Comparison of ENCODE assay signal across 8 mouse cellular contexts in the genomic region with DNA sequence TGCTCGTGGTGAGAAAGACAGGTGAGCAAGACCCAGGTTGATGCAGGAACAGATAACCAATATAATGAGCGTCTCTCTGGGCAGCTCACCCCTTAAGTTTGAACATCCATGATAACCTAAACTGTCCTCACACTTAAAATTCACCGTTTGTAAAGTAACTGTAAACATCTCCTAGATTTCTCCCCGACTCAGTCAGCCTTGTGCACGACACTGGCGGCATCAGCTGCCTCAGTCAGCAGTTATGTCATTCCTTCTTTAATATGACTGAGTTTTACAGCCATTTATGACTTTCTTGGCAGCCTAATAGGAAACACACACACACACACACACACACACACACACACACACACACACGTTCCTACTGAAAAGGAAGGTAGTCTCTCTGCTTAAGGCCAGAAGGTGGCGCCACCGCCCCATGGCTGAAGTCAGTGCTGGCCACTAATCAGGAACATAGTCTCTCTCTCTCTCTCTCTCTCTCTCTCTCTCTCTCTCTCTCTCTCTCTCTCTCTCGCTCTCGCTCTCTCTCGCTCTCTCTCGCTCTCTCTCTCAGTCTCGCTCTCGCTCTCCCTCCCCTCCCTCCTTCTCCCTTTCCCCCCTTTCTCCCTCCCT.
DNase-seq lines count a peak whose midpoint lies in the region; ATAC-seq and TF ChIP-seq lines count a peak whose summit lies in the region.

No protein-coding gene starts in this region.

- H3K4me3 ChIP-seq in embryonic facial prominence, embryonic 10.5 days = peak overlapping the region; percentile 28; the same call in 1 of the 2 replicates
- no peak overlapping the region for H3K4me3 ChIP-seq in heart, embryonic 14.5 days (ENCODE audit: control insufficient read depth in 1 of 2, insufficient read depth in 1 of 2, low read depth in 1 of 2, low read length in 2 of 2)
- H3K4me3 ChIP-seq in lung, embryonic 14.5 days (ENCODE audit: low read depth, low read length) = no peak overlapping the region
- no peak overlapping the region for H3K4me3 ChIP-seq in olfactory bulb, adult 2 months (ENCODE audit: insufficient read depth, low read depth, low read length)

- H3K36me3 ChIP-seq in embryonic facial prominence, embryonic 10.5 days (replicated peaks) = no peaks in the 10 kb centered on the region
- no peaks in the 10 kb centered on the region for H3K36me3 ChIP-seq in heart, embryonic 14.5 days (ENCODE audit: control insufficient read depth, insufficient read depth, low read length)
- no peaks in the 10 kb centered on the region for H3K36me3 ChIP-seq in lung, embryonic 14.5 days (ENCODE audit: insufficient read depth)

- 37% methylated on average over 9 of the region's 15 CpGs for WGBS in embryonic facial prominence, embryonic 10.5 days
- WGBS in heart, embryonic 14.5 days = 35% methylated on average over 9 of the region's 15 CpGs
- 16% methylated on average over 10 of the region's 15 CpGs for WGBS in lung, embryonic 14.5 days
- WGBS in olfactory bulb, adult 2 months = 31% methylated on average over 9 of the region's 15 CpGs

- DNase-seq in CD4-positive, CD25-positive, alpha-beta regulatory T cell, adult 2 months (ENCODE audit: low read depth, low spot score) = peak; percentile 84
- peak; percentile 16 for DNase-seq in adrenal gland, adult 8-10 months
- peak; percentile 84 for DNase-seq in embryonic facial prominence, embryonic 10.5 days (ENCODE audit: low spot score)
- peak; percentile 84 to 88 for DNase-seq in kidney, postnatal 4 days
- DNase-seq in lung, embryonic 14.5 days = peak; percentile 89
- peak; percentile 20 to 34 for DNase-seq in thymus, postnatal 36 days

- H3K4me2 ChIP-seq in heart, embryonic 14.5 days (ENCODE audit: low read length) = no peak overlapping the region
- no peak overlapping the region for H3K4me2 ChIP-seq in lung, embryonic 14.5 days

- H3K27me3 ChIP-seq in embryonic facial prominence, embryonic 10.5 days (replicated peaks; ENCODE audit: low read depth, poor library complexity, severe bottlenecking) = peaks cover 41% of the 10 kb centered on the region; the same call in 1 of the 2 replicates
- H3K27me3 ChIP-seq in heart, embryonic 14.5 days (ENCODE audit: control insufficient read depth, insufficient read depth, low read length) = no peaks in the 10 kb centered on the region; the same call in 1 of the 2 replicates
- H3K27me3 ChIP-seq in lung, embryonic 14.5 days (ENCODE audit: insufficient read depth, low read length) = peaks cover 9% of the 10 kb centered on the region; the same call in 1 of the 2 replicates

- no peak overlapping the region for H3K9ac ChIP-seq in heart, embryonic 14.5 days (ENCODE audit: low read length)
- no peak overlapping the region for H3K9ac ChIP-seq in lung, embryonic 14.5 days

- 0 out of 2 replicates have a peak overlapping the region, but pooled peaks have one; percentile 24 for H3K27ac ChIP-seq in embryonic facial prominence, embryonic 10.5 days (replicated peaks)
- H3K27ac ChIP-seq in heart, embryonic 14.5 days (replicated peaks in 1 of 2; ENCODE audit: control insufficient read depth in 1 of 2, insufficient read depth in 1 of 2, low read depth in 2 of 2, low read length in 2 of 2) = no peak overlapping the region
- H3K27ac ChIP-seq in lung, embryonic 14.5 days (ENCODE audit: low read depth) = no peak overlapping the region
- H3K27ac ChIP-seq in olfactory bulb, adult 2 months (ENCODE audit: insufficient read depth, low read depth, low read length) = no peak overlapping the region

- peak; percentile 97 for TF ChIP-seq CTCF in lung, embryonic 14.5 days (IDR thresholded peaks at IDR 0.05; ENCODE audit: low read depth)
- peak; percentile 62 for TF ChIP-seq CTCF in olfactory bulb, adult 2 months (IDR thresholded peaks at IDR 0.05; ENCODE audit: insufficient read depth, low read depth, low read length)

- H3K4me1 ChIP-seq in embryonic facial prominence, embryonic 10.5 days = peaks cover 7% of the 10 kb centered on the region; the same call in 1 of the 2 replicates
- H3K4me1 ChIP-seq in heart, embryonic 14.5 days (ENCODE audit: control insufficient read depth in 2 of 2, insufficient read depth in 2 of 2, low read length in 2 of 2) = peaks cover 3 to 6% of the 10 kb centered on the region in 2 experiments
- no peaks in the 10 kb centered on the region for H3K4me1 ChIP-seq in lung, embryonic 14.5 days (ENCODE audit: insufficient read depth)
- no peaks in the 10 kb centered on the region for H3K4me1 ChIP-seq in olfactory bulb, adult 2 months (ENCODE audit: control insufficient read depth, insufficient read depth, low read length)

- no peak for TF ChIP-seq POLR2A in olfactory bulb, adult 2 months (IDR thresholded peaks at IDR 0.05; ENCODE audit: insufficient read depth, low read depth, low read length)

- peak; percentile 31; the same call in 1 of the 2 replicates for ATAC-seq in heart, embryonic 14.5 days (ENCODE audit: insufficient number of reproducible peaks, insufficient read depth, low FRiP score, low read depth)
- ATAC-seq in lung, embryonic 14.5 days (ENCODE audit: insufficient read depth) = peak; percentile 80; the same call in 1 of the 2 replicates

- no peaks in the 10 kb centered on the region for H3K9me3 ChIP-seq in embryonic facial prominence, embryonic 10.5 days
- H3K9me3 ChIP-seq in heart, embryonic 14.5 days (ENCODE audit: control insufficient read depth, low read length) = no peaks in the 10 kb centered on the region
- H3K9me3 ChIP-seq in lung, embryonic 14.5 days (ENCODE audit: low read depth, low read length) = no peaks in the 10 kb centered on the region

Comparison
In these comparisons a context has a peak if more than half of its experiments do, and no peak if none do; other contexts are left out.
1. DNase-seq: peak in every context shown above with its lines; median percentile 89 in lung, embryonic 14.5 days; 86 in kidney, postnatal 4 days; 84 in CD4-positive, CD25-positive, alpha-beta regulatory T cell, adult 2 months; 84 in embryonic facial prominence, embryonic 10.5 days; 27 in thymus, postnatal 36 days; 16 in adrenal gland, adult 8-10 months.